Mouse (Mus musculus) hindbrain, postnatal 0 days (tissue): ENCODE measurements at regions not wholly inside any gene's neighbourhood (a gene's known extent, or its start where the extent isn't known, plus 50 kb on each side); places are given as distances from the start of the nearest gene placed in this dataset.

ENCODE experiments used
- ATAC-seq: fragments of 200-750 bp; cut with Nextera tagmentation; 2 replicates; pipeline ENCODE4 v1.8.0; 2017; ENCODE audit warnings: mild to moderate bottlenecking, moderate TSS enrichment, moderate library complexity
- DNase-seq: peaks from one replicate; pipeline ENCODE4 v3.0.0-alpha.2; 2015; ENCODE audit warnings: low spot score
- H3K27ac ChIP-seq: fragments of 300-500 bp; sonication (generic); 2 replicates; pipeline ENCODE4 v1.5.1; 2014; ENCODE audit warnings: mild to moderate bottlenecking
- H3K27me3 ChIP-seq: fragments of 300-500 bp; sonication (generic); 2 replicates; pipeline ENCODE4 v1.6.1; 2014; ENCODE audit warnings: low read length, mixed read lengths; ENCODE audit not compliant: insufficient read depth
- H3K36me3 ChIP-seq: fragments of 300-500 bp; sonication (generic); 2 replicates; pipeline ENCODE4 v1.6.1; 2014; ENCODE audit warnings: low read length, mixed read lengths; ENCODE audit not compliant: insufficient read depth
- H3K4me1 ChIP-seq: fragments of 300-500 bp; sonication (generic); 2 replicates; pipeline ENCODE4 v1.6.1; 2014; ENCODE audit warnings: antibody characterized with exemption, low read length, mixed read lengths; ENCODE audit not compliant: insufficient read depth
- H3K4me2 ChIP-seq: fragments of 300-500 bp; sonication (generic); 2 replicates; pipeline ENCODE4 v1.6.1; 2014; ENCODE audit warnings: low read depth, mild to moderate bottlenecking, low read length, moderate library complexity, mixed read lengths
- H3K4me3 ChIP-seq: fragments of 300-500 bp; sonication (generic); 2 replicates; pipeline ENCODE4 v1.5.1; 2014; ENCODE audit warnings: low read length
- H3K9ac ChIP-seq: fragments of 300-500 bp; sonication (generic); replicated peaks from 2 replicates; pipeline ENCODE4 v1.6.1; 2014; ENCODE audit warnings: mild to moderate bottlenecking, low read length, moderate library complexity, mixed read lengths
- H3K9me3 ChIP-seq: fragments of 300-500 bp; sonication (generic); 2 replicates; pipeline ENCODE4 v1.6.1; 2016; ENCODE audit warnings: low read length, mixed read lengths
- CTCF ChIP-seq: IDR thresholded peaks from 2 replicates; pipeline ENCODE4 v1.5.1; 2016; ENCODE audit warnings: antibody characterized with exemption, control low read depth, low read depth
- WGBS: fragments of 180-500 bp; shearing (Covaris S2); extraction: QIAGEN DNeasy Blood & Tissue Kit; methylation state at CpG from one replicate; pipeline ENCODE4 v1.1.7; 2014; 5-methylcytosine and 5-hydroxymethylcytosine counted together

DNA sequence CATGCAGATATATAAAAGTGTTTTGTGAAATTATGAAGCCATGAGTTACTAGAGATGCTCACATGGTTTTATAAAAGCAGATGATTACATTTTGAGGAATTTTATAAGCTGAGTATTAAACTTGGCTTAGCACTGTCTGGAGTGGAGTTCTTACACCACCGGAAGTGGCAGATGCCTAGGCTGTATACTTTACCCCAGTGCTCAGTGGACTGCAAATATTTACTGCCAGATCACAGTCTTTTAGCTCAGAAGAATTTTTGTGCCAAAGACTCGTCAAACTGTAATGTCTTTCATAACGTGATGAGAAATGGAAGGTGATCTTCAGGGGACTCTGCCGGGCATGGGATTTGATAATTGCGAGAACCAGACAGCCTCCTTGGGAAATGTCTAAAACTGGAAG is 136.1 kb upstream of the 9330182O14Rik start:
- no peaks in the 10 kb centered on the region for H3K27me3 ChIP-seq
- H3K4me1 ChIP-seq = no peaks in the 10 kb centered on the region
- TF ChIP-seq CTCF = no peak
- H3K9me3 ChIP-seq = no peaks in the 10 kb centered on the region
- no peak overlapping the region for H3K4me2 ChIP-seq
- no peak overlapping the region for H3K27ac ChIP-seq
- no peak overlapping the region for H3K9ac ChIP-seq
- DNase-seq (no peak), ATAC-seq (no peak)
- no peak overlapping the region for H3K4me3 ChIP-seq
- WGBS = 66% methylated on average over 5 of the region's 5 CpGs
- no peaks in the 10 kb centered on the region for H3K36me3 ChIP-seq

DNA sequence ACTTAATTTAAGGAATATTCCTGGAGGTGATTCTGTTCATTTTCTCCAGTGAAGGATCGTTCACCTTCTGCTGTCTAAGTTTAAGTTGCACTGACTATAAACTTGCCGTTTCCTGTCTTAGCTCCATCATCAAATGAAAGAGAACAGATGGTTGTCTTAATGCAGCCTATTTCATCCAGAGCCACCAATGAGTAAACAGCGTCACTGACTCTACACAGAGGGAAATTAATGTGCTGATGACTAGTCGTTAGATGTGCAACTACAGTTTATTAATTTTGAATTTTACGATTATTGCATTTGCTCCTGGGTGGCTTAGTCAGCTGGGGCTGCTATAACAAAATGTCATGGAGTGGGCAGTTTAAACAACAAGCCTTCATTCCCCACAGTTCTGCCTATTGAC is 134.1 kb upstream of the 9330182O14Rik start:
- Histone ChIP-seq H3K4me3 (no peak overlapping the region), H3K36me3 (no peaks in the 10 kb centered on the region), H3K9ac (no peak overlapping the region), H3K9me3 (no peaks in the 10 kb centered on the region), H3K4me2 (no peak overlapping the region), H3K27me3 (no peaks in the 10 kb centered on the region), H3K4me1 (no peaks in the 10 kb centered on the region), H3K27ac (no peak overlapping the region)
- 83% methylated on average over 5 of the region's 5 CpGs for WGBS
- TF ChIP-seq CTCF = no peak
- ATAC-seq = no peak
- no peak for DNase-seq

DNA sequence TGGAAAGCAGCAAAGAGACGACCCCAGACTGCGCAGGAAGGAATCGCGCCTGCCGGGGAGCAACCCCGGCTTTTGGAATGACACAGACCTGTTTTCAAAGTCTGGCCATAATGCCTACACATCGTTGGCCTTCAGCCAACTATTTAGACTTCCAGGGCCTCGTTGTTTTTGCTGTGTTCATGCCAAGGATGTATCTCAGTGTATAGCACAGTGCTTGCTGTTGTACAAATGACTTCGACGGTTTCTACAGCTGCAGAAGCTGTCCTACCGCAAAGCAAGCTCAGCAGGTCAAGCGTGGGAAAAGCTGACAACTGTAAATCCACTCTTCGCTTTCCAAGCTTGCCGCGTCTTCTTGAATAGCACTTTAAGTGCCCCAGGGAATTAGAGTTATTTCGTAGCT is 129.1 kb upstream of the 9330182O14Rik start:
- H3K27me3 ChIP-seq = no peaks in the 10 kb centered on the region
- H3K36me3 ChIP-seq = no peaks in the 10 kb centered on the region
- no peak overlapping the region for H3K9ac ChIP-seq
- ATAC-seq (no peak), DNase-seq (no peak)
- 0 out of 2 replicates have a peak overlapping the region, but pooled peaks have one; percentile 7 for H3K4me2 ChIP-seq
- no peak overlapping the region for H3K4me3 ChIP-seq
- no peak for TF ChIP-seq CTCF
- H3K4me1 ChIP-seq = no peaks in the 10 kb centered on the region
- no peaks in the 10 kb centered on the region for H3K9me3 ChIP-seq
- no peak overlapping the region for H3K27ac ChIP-seq
- 56% methylated on average over 16 of the region's 16 CpGs for WGBS

DNA sequence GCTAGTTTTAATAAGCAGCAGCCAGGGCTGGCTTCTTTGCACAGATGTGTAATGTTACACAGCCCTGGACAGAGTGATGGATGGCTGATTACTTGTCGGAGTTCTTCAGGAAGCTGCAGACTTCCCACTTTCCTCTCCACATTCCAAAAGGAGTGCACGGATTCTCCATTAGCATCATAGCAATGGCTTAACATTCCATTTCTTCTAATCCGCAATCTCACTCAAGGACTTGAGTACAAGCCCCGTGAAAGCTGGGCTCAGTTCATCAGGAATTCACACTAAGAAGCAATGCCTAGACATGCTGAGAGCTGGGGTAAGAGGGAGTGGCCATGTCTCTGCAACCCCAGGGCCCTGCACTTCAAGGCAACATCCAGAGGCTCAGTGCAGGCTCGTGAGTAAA is 126.3 kb upstream of the 9330182O14Rik start:
- Histone ChIP-seq H3K9me3 (no peaks in the 10 kb centered on the region), H3K9ac (no peak overlapping the region), H3K4me1 (no peaks in the 10 kb centered on the region), H3K4me2 (no peak overlapping the region), H3K4me3 (no peak overlapping the region), H3K36me3 (no peaks in the 10 kb centered on the region), H3K27me3 (no peaks in the 10 kb centered on the region), H3K27ac (no peak overlapping the region)
- DNase-seq (no peak), ATAC-seq (no peak)
- no peak for TF ChIP-seq CTCF
- WGBS = 27% methylated on average over 5 of the region's 5 CpGs

DNA sequence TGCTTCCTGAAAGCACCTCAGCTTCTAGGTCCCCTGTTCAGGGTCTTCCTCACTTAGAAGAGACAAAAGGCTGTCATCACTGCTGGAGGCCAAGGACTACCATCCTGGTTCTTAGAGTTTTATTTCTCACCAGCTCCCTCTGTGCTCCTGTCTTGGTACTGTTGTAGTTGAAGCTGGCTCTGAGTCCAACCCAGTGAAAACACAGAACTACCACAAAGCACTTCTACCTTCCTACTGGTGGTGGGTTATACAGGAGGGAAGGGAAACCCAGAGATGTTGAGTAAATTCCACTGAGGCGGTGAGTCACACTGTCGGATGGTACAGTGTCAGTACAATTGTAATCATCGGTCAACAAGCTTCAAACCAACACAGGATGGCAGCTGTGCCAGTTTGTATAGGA is 120.3 kb upstream of the 9330182O14Rik start:
- ATAC-seq (no peak), DNase-seq (no peak)
- H3K4me1 ChIP-seq = no peaks in the 10 kb centered on the region
- 88% methylated on average over 3 of the region's 3 CpGs for WGBS
- no peak overlapping the region for H3K9ac ChIP-seq
- no peak overlapping the region for H3K27ac ChIP-seq
- no peak overlapping the region for H3K4me2 ChIP-seq
- no peaks in the 10 kb centered on the region for H3K9me3 ChIP-seq
- no peak overlapping the region for H3K4me3 ChIP-seq
- H3K27me3 ChIP-seq = no peaks in the 10 kb centered on the region
- no peaks in the 10 kb centered on the region for H3K36me3 ChIP-seq
- no peak for TF ChIP-seq CTCF

DNA sequence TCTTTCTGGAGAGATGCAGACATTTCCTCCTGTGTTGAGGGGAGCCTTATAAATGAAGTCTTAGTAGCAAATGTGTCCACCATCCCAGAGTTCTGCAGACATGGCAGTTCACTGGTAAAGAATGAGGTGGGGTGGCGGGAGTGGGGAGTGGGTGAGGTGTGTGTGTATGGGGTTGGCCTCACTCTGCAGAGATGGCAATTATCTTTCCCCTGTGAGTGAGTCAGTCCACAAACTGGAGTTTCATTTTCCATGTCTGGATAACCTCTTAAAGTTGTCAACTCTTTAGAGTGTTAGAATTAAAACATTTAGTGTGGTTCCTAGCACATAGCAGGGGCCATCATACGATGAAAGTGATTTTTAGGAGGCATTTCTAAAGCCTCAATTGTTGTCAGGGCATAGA is 117.1 kb upstream of the 9330182O14Rik start:
- no peak overlapping the region for H3K4me3 ChIP-seq
- DNase-seq (no peak), ATAC-seq (no peak)
- H3K27me3 ChIP-seq = no peaks in the 10 kb centered on the region
- no peak for TF ChIP-seq CTCF
- H3K9ac ChIP-seq = no peak overlapping the region
- H3K9me3 ChIP-seq = no peaks in the 10 kb centered on the region
- 96% methylated on average over 2 of the region's 2 CpGs for whole genome bisulfite sequencing
- no peak overlapping the region for H3K27ac ChIP-seq
- H3K36me3 ChIP-seq = no peaks in the 10 kb centered on the region
- no peaks in the 10 kb centered on the region for H3K4me1 ChIP-seq
- no peak overlapping the region for H3K4me2 ChIP-seq

DNA sequence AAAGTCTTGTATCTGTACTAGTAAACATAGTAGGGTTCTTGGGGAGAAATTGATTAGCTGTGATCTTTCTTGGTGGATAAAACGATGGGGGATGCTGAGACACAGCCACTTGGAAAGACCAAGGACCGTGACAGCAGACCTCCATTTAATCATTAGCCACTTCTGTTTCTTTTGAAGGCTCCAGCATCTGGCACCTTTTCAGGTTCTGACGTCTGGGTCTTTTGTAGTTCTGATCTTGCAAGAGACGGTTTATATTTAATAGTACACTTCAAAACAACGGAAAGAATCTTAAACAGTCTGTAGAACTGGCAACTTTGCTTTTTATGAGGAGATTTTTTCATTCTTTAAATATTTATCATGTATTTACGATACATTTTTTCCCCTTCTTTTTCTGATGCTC is 116.6 kb upstream of the 9330182O14Rik start:
- H3K4me2 ChIP-seq = peak overlapping the region; percentile 29; the same call in 1 of the 2 replicates
- no peaks in the 10 kb centered on the region for H3K27me3 ChIP-seq
- 33% methylated on average over 6 of the region's 6 CpGs for WGBS
- H3K4me1 ChIP-seq = no peaks in the 10 kb centered on the region
- H3K9me3 ChIP-seq = no peaks in the 10 kb centered on the region
- no peak for TF ChIP-seq CTCF
- H3K9ac ChIP-seq = no peak overlapping the region
- no peak for DNase-seq
- no peak overlapping the region for H3K27ac ChIP-seq
- no peak overlapping the region for H3K4me3 ChIP-seq
- no peak for ATAC-seq
- no peaks in the 10 kb centered on the region for H3K36me3 ChIP-seq
